Mouse (Mus musculus) CD4-positive helper T cell, adult 2 months (primary cell): ENCODE results near the gene Madd.

ENCODE experiments used
- DNase-seq: peaks from one replicate; pipeline ENCODE4 v3.0.0-alpha.2; 2012; ENCODE audit warnings: low read depth, missing footprints, low spot score

Madd gene

DNA sequence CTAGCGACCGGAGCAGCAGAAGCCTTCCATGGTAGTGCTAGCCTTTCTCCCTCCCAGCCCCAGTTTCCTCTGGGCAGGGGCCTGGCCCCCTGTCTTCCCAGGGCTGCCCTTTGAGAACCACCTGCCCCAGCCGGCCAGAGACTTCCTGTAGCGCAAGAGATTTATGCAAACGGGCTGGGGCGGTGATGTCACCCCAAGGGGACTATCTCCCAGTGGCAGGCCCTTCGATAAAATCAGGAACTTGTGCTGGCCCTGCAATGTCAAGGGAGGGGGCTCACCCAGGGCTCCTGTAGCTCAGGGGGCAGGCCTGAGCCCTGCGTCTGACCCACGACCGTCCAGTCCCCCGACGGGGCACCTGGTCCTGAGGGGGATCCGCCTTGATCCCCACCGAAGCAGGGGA, 87.1 kb downstream of the Madd start:
- no peak for DNase-seq

- DNase-seq: no peak
These were observed 92.8 kb downstream of the Madd start for GRCm38 (mm10) chr2:91090827-91091226.

- no peak for DNase-seq
These were observed 93.4 kb downstream of the Madd start for GRCm38 (mm10) chr2:91090208-91090607.

DNA sequence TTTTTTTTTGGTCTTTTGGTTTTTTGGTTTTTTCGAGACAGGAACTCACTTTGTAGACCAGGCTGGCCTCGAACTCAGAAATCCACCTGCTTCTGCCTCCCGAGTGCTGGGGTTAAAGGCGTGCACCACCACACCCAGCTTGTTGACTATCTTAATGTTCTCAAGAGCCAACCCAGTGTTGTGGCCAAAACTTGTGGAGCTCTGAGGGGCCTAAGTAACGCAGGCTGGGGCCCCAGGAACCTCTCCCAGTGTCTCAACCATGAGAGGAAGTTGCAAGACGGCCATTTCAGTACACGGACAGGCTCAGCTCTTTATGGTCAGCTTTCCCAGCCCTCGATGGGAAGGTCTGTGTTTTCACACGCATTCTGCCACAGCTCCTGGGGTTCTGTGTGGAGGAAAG, 94.7 kb downstream of the Madd start:
- no peak for DNase-seq

- DNase-seq: peak; percentile 53
These were observed 96.2 kb downstream of the Madd start for GRCm38 (mm10) chr2:91087453-91087852.
